Mouse (Mus musculus) liver, embryonic 16.5 days (tissue): ENCODE data around the gene Sstr3. TPM values are rescaled to one million over a fixed set of nuclear protein-coding genes. Genes with fewer than 3 reads are reported as not detected.

Source experiments
- ATAC-seq: fragments of 200-750 bp; cut with Nextera tagmentation; 2 replicates; pipeline ENCODE4 v1.8.0; 2017; ENCODE audit warnings: low read depth, mild to moderate bottlenecking, moderate number of reproducible peaks, moderate library complexity
- H3K27ac ChIP-seq: fragments of 300-500 bp; sonication (generic); 2 replicates; pipeline ENCODE4 v1.5.1; 2014; ENCODE audit warnings: mild to moderate bottlenecking, low read length
- H3K27me3 ChIP-seq: fragments of 300-500 bp; sonication (generic); 2 replicates; pipeline ENCODE4 v1.6.1; 2014; ENCODE audit warnings: low read depth, low read length, mixed read lengths; ENCODE audit not compliant: control insufficient read depth, insufficient read depth
- H3K36me3 ChIP-seq: fragments of 300-500 bp; sonication (generic); 2 replicates; pipeline ENCODE4 v1.6.1; 2014; ENCODE audit warnings: mild to moderate bottlenecking; ENCODE audit not compliant: control insufficient read depth, insufficient read depth
- H3K4me1 ChIP-seq: fragments of 300-500 bp; sonication (generic); 2 replicates; pipeline ENCODE4 v1.6.1; 2014; ENCODE audit warnings: low read depth, low read length, mixed read lengths; ENCODE audit not compliant: control insufficient read depth
- H3K4me2 ChIP-seq: fragments of 300-500 bp; sonication (generic); 2 replicates; pipeline ENCODE4 v1.6.1; 2014; ENCODE audit warnings: low read depth, low read length, mixed read lengths
- H3K4me3 ChIP-seq: fragments of 300-500 bp; sonication (generic); 2 replicates; pipeline ENCODE4 v1.5.1; 2014; ENCODE audit warnings: low read depth, mild to moderate bottlenecking, low read length
- H3K9ac ChIP-seq: fragments of 300-500 bp; sonication (generic); 2 replicates; pipeline ENCODE4 v1.6.1; 2014; ENCODE audit warnings: low read depth, low read length
- H3K9me3 ChIP-seq: fragments of 300-500 bp; sonication (generic); replicated peaks from 2 replicates; pipeline ENCODE4 v1.6.1; 2016; ENCODE audit warnings: low read length; ENCODE audit not compliant: control insufficient read depth
- WGBS: fragments of 180-500 bp; shearing (Covaris S2); extraction: QIAGEN DNeasy Blood & Tissue Kit; methylation state at CpG from one replicate; pipeline ENCODE4 v1.1.7; 2014; ENCODE audit not compliant: insufficient replicate concordance; 5-methylcytosine and 5-hydroxymethylcytosine counted together
- polyA plus RNA-seq: library from polyadenylated mRNA; unstranded; fragments of >200 nt; fragmentation: Nextera tagmentation; extraction: Ambion mirVana; gene quantifications from 2 replicates; pipeline ENCODE4 v1.2.1, GENCODE M21; 2015

Sstr3 gene
- polyA plus RNA-seq, 1 experiment from 2014 or later = 0.02 TPM

DNA sequence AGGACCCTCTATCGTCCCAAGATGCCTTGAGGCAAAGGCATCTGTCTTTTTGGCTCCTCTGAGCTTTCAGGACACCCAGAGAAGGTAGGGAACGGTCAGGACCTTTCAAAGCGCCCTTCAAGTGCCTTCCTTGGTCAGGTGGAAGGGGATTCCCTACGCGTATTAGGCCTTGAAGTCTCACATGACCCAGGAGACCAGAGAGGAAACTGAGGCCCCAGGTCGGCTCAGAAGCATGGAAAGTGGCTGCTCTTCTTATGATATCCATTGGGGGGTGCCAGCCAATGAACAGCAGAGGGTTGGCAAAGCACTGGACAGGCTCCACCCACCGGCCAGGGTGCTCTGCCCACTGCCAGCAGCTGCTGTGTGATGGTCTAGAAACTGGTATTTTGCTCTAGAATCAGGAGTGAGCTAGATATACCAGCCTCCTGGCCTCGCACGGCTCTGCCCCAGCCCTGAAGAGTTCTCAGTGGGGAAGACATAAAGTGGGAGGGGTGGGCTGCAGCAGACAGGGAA, 23.2 kb upstream of the Sstr3 start:
- Histone ChIP-seq H3K27me3 (no peaks in the 10 kb centered on the region), H3K4me1 (peaks cover 63% of the 10 kb centered on the region), H3K27ac (no peak overlapping the region), H3K4me2 (no peak overlapping the region), H3K4me3 (no peak overlapping the region), H3K9me3 (no peaks in the 10 kb centered on the region), H3K9ac (no peak overlapping the region), H3K36me3 (no peaks in the 10 kb centered on the region)
- ATAC-seq = no peak
- 68% methylated on average over 9 of the region's 9 CpGs for WGBS

DNA sequence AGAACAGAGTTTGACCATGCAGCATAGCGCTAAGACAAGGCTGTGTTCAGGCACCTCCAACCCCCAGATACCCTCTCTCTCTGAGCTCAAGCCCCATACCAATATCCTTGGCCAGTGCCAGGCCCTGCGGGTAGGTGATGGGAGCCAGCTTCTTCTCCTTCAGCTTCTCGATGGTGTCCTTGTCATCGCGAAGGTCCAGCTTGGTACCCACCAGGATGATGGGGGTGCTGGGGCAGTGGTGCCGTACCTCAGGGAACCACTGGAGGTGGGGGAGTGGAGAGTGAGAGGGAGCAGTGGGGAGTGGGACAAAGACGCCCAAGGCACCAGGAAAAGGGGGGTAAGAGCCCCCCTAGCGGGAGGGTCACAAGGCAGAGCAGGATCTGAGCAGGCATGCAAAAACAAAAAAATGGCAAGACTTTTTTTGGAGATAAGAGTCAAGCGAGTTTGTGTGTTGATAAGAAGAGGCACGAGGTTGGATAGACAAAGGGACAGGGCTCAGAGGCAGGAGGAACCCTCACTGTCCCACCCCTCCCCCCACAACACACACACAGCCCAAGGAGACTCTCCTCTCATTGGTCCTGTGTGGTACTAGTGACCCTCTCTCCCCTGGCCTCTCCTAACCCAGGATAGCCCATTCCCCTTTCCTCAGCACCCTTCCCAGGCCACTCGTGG, 20.4 kb upstream of the Sstr3 start:
- H3K4me2 ChIP-seq = peak overlapping the region; percentile 28

DNA sequence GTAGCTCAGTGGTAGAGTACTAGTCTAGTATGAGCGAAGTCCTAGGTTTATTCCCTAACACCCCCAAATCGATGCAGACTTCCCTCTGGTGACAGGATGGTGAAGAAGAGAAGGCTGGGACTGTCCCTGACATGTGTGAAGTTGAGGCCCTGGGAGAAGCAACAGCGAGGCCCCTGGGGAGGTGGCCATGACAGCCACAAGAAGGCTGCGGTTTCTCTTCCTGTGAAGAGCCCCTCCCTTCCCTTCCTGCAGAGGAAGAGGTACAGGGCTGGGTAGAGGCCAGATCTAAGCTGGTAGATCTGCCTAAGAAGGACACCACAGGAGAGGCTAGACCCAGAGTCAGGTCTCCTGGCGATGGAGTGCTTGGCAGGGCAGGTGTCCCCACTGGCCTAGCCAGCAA, 19.5 kb upstream of the Sstr3 start:
- ATAC-seq = peak; percentile 46; the same call in 1 of the 2 replicates
- H3K27me3 ChIP-seq = no peaks in the 10 kb centered on the region
- H3K36me3 ChIP-seq = no peaks in the 10 kb centered on the region; the same call in 1 of the 2 replicates
- peaks cover 41% of the 10 kb centered on the region for H3K4me1 ChIP-seq
- H3K27ac ChIP-seq = peak overlapping the region; percentile 71
- no peaks in the 10 kb centered on the region for H3K9me3 ChIP-seq
- H3K9ac ChIP-seq = no peak overlapping the region
- whole genome bisulfite sequencing = 27% methylated on average over 5 of the region's 5 CpGs
- peak overlapping the region; percentile 13; the same call in 1 of the 2 replicates for H3K4me3 ChIP-seq
- H3K4me2 ChIP-seq = peak overlapping the region; percentile 28; the same call in 1 of the 2 replicates

More for the DNA sequence above, 20.4 kb upstream of the Sstr3 start:
- 0 out of 2 replicates have a peak overlapping the region, but pooled peaks have one; percentile 11 for H3K9ac ChIP-seq
- no peaks in the 10 kb centered on the region; the same call in 1 of the 2 replicates for H3K36me3 ChIP-seq
- no peaks in the 10 kb centered on the region for H3K9me3 ChIP-seq
- H3K27ac ChIP-seq = peak overlapping the region; percentile 71
- H3K27me3 ChIP-seq = no peaks in the 10 kb centered on the region
- H3K4me1 ChIP-seq = peaks cover 41% of the 10 kb centered on the region
- no peak overlapping the region for H3K4me3 ChIP-seq
- ATAC-seq = peak; percentile 78
- WGBS = 36% methylated on average over 11 of the region's 11 CpGs

DNA sequence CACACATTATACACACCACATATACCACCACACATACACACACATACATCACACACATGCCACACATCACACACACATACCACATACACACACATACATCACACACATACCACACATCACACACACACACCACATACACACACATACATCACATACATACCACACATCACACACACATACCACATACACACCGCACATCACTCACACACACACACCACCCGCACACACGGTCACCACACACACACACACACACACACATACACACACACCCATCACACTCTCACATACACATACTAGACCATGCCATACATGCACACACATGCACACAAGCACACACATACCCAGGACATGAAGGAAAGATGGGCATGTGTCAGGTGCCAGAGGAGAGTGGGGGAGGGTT, 18.9 kb upstream of the Sstr3 start:
- no peak overlapping the region for H3K27ac ChIP-seq
- H3K4me2 ChIP-seq = no peak overlapping the region
- no peaks in the 10 kb centered on the region for H3K27me3 ChIP-seq
- 80% methylated on average over 3 of the region's 3 CpGs for WGBS
- no peaks in the 10 kb centered on the region for H3K9me3 ChIP-seq
- H3K4me1 ChIP-seq = peaks cover 41% of the 10 kb centered on the region
- no peak overlapping the region for H3K4me3 ChIP-seq
- H3K36me3 ChIP-seq = no peaks in the 10 kb centered on the region; the same call in 1 of the 2 replicates
- H3K9ac ChIP-seq = no peak overlapping the region
- ATAC-seq = no peak

DNA sequence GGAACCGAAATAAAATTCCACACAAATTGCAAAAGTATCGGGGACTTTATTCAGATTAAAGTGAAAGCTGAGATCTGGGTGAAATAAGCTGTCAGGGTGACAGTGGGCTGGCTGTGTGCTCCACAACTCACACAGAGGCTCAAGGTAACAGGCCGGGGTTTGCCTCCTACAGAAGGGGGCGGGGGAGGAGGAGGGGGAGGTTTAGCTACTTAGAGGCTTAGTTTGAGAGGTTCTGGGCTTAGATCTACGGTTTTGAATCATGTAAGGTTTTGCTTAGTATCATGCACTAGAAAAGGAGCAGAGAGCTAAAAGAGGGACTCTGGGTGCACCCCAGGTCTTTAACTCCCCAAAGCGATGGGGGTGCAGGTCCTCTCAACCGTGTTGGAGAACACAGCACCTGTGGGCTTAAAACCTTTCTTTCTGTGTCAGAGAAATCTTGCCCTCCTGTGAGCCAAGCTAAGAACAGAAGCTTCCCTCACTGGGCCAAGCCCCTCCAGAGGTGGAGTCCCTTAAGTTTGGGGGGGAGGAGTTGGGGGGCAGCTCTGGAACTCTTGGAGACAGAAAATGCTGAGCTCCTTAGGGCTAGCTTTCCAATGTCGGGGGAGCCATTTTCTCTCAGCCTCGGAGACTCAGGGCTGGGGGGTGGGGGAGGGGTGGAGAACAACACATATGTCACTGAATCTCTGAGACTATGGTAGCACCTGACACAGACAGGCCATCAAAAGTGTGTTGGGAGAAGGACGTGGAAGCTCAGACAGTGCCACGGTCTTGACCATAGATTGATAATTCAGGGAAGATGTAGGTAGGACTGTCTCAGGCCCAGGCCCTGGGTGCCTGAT, 14.9 kb upstream of the Sstr3 start:
- H3K27me3 ChIP-seq = no peaks in the 10 kb centered on the region
- no peak overlapping the region for H3K9ac ChIP-seq
- H3K27ac ChIP-seq = no peak overlapping the region
- H3K4me2 ChIP-seq = no peak overlapping the region
- no peak for ATAC-seq
- 42% methylated on average over 11 of the region's 11 CpGs for WGBS
- H3K4me1 ChIP-seq = peaks cover 8% of the 10 kb centered on the region
- H3K4me3 ChIP-seq = no peak overlapping the region
- H3K36me3 ChIP-seq = no peaks in the 10 kb centered on the region; the same call in 1 of the 2 replicates
- no peaks in the 10 kb centered on the region for H3K9me3 ChIP-seq

DNA sequence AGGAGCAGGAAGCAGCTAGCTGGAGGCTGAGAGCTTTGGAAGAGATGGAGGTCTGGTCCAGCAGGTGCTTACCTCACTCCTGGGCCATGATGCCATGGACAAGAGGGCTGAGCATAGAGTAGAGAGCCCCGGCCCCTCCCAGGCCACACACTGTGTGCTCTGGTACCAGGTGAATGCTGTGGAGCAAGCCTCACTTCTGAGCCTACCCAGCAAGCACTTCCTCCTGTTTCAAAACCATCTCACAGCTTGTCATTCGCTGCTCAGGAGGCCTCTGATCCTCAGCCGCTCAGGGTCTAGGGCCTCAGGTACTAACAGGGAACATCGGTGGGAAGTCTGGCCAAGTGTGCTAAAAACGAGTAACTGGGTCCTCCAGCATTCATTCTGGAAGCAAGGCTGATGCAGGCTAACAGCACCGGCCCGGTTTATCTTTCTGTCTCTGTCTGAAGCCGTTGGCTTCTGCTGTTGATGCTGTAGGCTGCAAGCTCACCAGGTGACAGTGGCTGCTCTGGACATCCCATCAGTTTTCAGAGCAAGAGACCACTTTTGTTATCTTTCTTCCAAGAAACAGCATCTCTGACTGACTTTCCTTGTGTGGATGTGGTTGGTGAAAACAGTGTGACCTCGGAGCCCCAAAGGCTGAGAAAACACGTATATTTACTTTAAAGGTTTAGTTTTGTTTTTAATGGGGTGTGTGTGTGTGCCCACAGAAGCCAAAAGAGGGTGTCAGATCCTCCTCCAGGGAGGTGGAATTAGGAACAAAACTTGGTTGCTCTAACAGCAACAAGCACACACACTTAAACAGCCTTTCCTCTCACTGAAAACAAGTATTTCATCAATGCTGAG, 13.4 kb upstream of the Sstr3 start:
- ATAC-seq = no peak
- WGBS = 45% methylated on average over 10 of the region's 10 CpGs
- Histone ChIP-seq H3K36me3 (no peaks in the 10 kb centered on the region; the same call in 1 of the 2 replicates), H3K27ac (no peak overlapping the region), H3K27me3 (no peaks in the 10 kb centered on the region), H3K9me3 (no peaks in the 10 kb centered on the region), H3K9ac (no peak overlapping the region), H3K4me1 (no peaks in the 10 kb centered on the region), H3K4me2 (no peak overlapping the region), H3K4me3 (no peak overlapping the region)

DNA sequence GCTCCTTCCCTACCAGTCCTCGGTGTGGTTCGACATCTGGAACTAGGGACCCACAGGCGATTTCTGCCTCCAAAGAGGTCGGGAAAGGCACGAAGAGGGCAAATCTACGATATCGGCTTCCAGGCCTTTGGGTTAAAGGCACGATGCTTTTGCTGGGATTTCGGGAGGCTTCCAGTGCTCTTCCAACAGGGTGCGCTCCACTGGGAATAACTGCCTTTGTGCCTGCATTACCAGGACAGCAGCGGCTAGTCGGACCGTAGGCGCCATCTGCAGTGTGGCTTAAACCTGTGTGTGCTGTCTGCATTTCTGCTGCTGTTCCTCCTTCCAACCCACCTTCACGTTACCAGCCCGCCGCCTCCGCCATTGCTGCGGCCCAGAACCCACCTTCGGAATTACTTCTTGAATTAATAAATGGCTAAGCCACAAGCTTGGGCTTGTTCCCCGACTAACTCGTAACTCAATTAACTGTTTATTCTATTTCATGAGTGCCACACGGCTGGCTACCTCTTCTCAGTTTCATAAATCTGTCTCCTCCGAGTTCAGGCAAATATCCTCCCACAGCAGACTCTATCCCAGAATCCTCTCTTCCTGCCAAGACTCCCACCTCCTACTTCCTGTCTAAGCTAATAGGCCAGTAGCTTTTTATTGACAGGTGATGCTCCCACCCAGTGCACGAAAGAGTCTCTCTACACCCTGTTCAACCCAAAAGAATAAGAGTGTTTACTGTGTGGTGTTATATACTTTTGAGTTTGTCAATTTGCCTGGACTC, 10.2 kb upstream of the Sstr3 start:
- no peak for ATAC-seq
- no peak overlapping the region for H3K4me2 ChIP-seq
- 0 out of 2 replicates have a peak, but pooled peaks cover 2% of the 10 kb centered on the region for H3K9me3 ChIP-seq
- no peaks in the 10 kb centered on the region for H3K27me3 ChIP-seq
- no peaks in the 10 kb centered on the region for H3K4me1 ChIP-seq
- H3K27ac ChIP-seq = no peak overlapping the region
- H3K4me3 ChIP-seq = no peak overlapping the region
- H3K36me3 ChIP-seq = no peaks in the 10 kb centered on the region
- no peak overlapping the region for H3K9ac ChIP-seq
- 60% methylated on average over 25 of the region's 25 CpGs for WGBS
